Mouse (Mus musculus) left cerebral cortex, postnatal 14 days (tissue): ENCODE measurements around the gene Gcg. TPM values are rescaled to one million over a fixed set of nuclear protein-coding genes. Genes with fewer than 3 reads are reported as not detected.

Experiments
- DNase-seq, 2 experiments: peaks; one replicate each; pipeline ENCODE4 v3.0.0; 2021 to 2022; ENCODE audit warnings: low spot score in 2 of 2, mixed read lengths in 1 of 2
- intact Hi-C: fragments of 180-260 bp; cut with DNase I; formaldehyde crosslinking; loops from one replicate; pipeline ENCODE4 v1.15.1; 2025
- total RNA-seq, 2 experiments: library from RNA; stranded (reverse); gene quantifications; 2 replicates each; pipeline ENCODE4 v1.2.3; 2021

The Gcg gene
- total RNA-seq, 2 experiments from 2014 or later = not detected

GRCm38 (mm10) chr2:62460815-62461450 lies 22.5 kb downstream of the Gcg start:
- intact Hi-C loops = loop anchor here (5.0 kb wide), 1 partner anchor 804 kb away; no protein-coding TSS in a partner anchor
- DNase-seq = no peak

GRCm38 (mm10) chr2:62460231-62460710 lies 23.2 kb downstream of the Gcg start:
- DNase-seq = peak in 1 of 2 experiments; percentile 17
- intact Hi-C loops = loop anchor here (5.0 kb wide), 1 partner anchor 803 kb away; no protein-coding TSS in a partner anchor

- no peak for DNase-seq
- intact Hi-C loops = loop anchor here (2.0 to 5.0 kb wide), 6 partner anchors 112 to 802 kb away; partner anchors contain the start of gene Slc4a10
Measured at GRCm38 (mm10) chr2:62459241-62460174, 23.9 kb downstream of the Gcg start.

- DNase-seq = peak; percentile 43 to 60
- intact Hi-C loops = loop anchor here (2.0 to 5.0 kb wide), 5 partner anchors 111 to 651 kb away; partner anchors contain the start of gene Slc4a10
Measured at GRCm38 (mm10) chr2:62458070-62458469, 25.4 kb downstream of the Gcg start.

- intact Hi-C loops = loop anchor here (5.0 kb wide), 3 partner anchors 108 to 408 kb away; partner anchors contain the start of gene Slc4a10
- DNase-seq = peak in 1 of 2 experiments; percentile 11
Measured at GRCm38 (mm10) chr2:62454991-62455390, 28.5 kb downstream of the Gcg start.

- intact Hi-C loops = no loop called here
- peak in 1 of 2 experiments; percentile 40 for DNase-seq
Measured at GRCm38 (mm10) chr2:62454033-62454432, 29.4 kb downstream of the Gcg start.

GRCm38 (mm10) chr2:62450364-62450763 lies 33.1 kb downstream of the Gcg start:
- intact Hi-C loops = no loop called here
- DNase-seq = no peak

- no peak for DNase-seq
- intact Hi-C loops = no loop called here
Measured at GRCm38 (mm10) chr2:62449692-62450346, 33.6 kb downstream of the Gcg start.

GRCm38 (mm10) chr2:62440802-62441544 lies 42.5 kb downstream of the Gcg start:
- intact Hi-C loops = no loop called here
- no peak for DNase-seq

GRCm38 (mm10) chr2:62440083-62440482 lies 43.4 kb downstream of the Gcg start:
- intact Hi-C loops = no loop called here
- DNase-seq = no peak

GRCm38 (mm10) chr2:62431245-62431795 lies 52.1 kb downstream of the Gcg start:
- no peak for DNase-seq

GRCm38 (mm10) chr2:62425941-62426340 lies 57.5 kb downstream of the Gcg start:
- intact Hi-C loops = no loop called here
- DNase-seq = no peak

More at GRCm38 (mm10) chr2:62431245-62431795, 52.1 kb downstream of the Gcg start:
- intact Hi-C loops = no loop called here

Other genes with a start within 250 kb of the Gcg start
- 1 to 10 TPM; 3.4 TPM for gene Dpp4, start 71.4 kb downstream of the Gcg start, total RNA-seq
- gene Fap, start 90.4 kb upstream of the Gcg start, total RNA-seq = 1 to 10 TPM; 3.3 to 3.6 TPM
- 1 to 10 TPM; 2.1 to 2.9 TPM for gene Ifih1, start 162.6 kb upstream of the Gcg start, total RNA-seq
- gene Gca, start 180.6 kb upstream of the Gcg start, total RNA-seq = 10 to 100 TPM; 12.0 to 15.3 TPM